Mouse (Mus musculus): ENCODE measurements at regions not wholly inside any gene's neighbourhood (a gene's known extent, or its start where the extent isn't known, plus 50 kb on each side); places are given as distances from the start of the nearest gene placed in this dataset.

GRCm38 (mm10) chr16:78641717-78642116 lies 65.2 kb upstream of the D16Ertd472e start:
- intact Hi-C loops (cut with DNase I) = no loop called here
- H3K9ac ChIP-seq (ENCODE audit: low read depth, low read length) = no peak overlapping the region
- no peaks in the 10 kb centered on the region for H3K27me3 ChIP-seq (ENCODE audit: control insufficient read depth, insufficient read depth, low read length)
- no peaks in the 10 kb centered on the region for H3K4me1 ChIP-seq (ENCODE audit: control insufficient read depth, insufficient read depth, low read length)
- no peak overlapping the region for H3K27ac ChIP-seq
- no peak for DNase-seq
- no peaks in the 10 kb centered on the region for H3K79me2 ChIP-seq (replicated peaks; ENCODE audit: control insufficient read depth, insufficient read depth, low read length)
- H3K36me3 ChIP-seq (ENCODE audit: control insufficient read depth, insufficient read depth, low read length) = no peaks in the 10 kb centered on the region
- TF ChIP-seq CTCF (IDR thresholded peaks at IDR 0.05) = no peak
- H3K4me3 ChIP-seq = no peak overlapping the region
- 81% methylated on average over 5 of the region's 5 CpGs for WGBS

- Histone ChIP-seq H3K27ac (no peak overlapping the region), H3K4me1 (ENCODE audit: control insufficient read depth, insufficient read depth, low read length) (no peaks in the 10 kb centered on the region), H3K9ac (ENCODE audit: low read depth, low read length) (no peak overlapping the region), H3K4me3 (no peak overlapping the region), H3K36me3 (ENCODE audit: control insufficient read depth, insufficient read depth, low read length) (no peaks in the 10 kb centered on the region), H3K79me2 (replicated peaks; ENCODE audit: control insufficient read depth, insufficient read depth, low read length) (no peaks in the 10 kb centered on the region), H3K27me3 (ENCODE audit: control insufficient read depth, insufficient read depth, low read length) (no peaks in the 10 kb centered on the region)
- TF ChIP-seq CTCF (IDR thresholded peaks at IDR 0.05) (no peak), POLR2A (IDR thresholded peaks at IDR 0.05; ENCODE audit: insufficient read depth, low read depth, low read length) (no peak), EP300 (IDR thresholded peaks at IDR 0.05; ENCODE audit: insufficient read depth, low read depth, low read length) (no peak)
- no peak for DNase-seq
- intact Hi-C loops (cut with DNase I) = no loop called here
- WGBS = 82% methylated on average over 3 of the region's 3 CpGs
Observed at GRCm38 (mm10) chr16:78641205-78641604, 64.7 kb upstream of the D16Ertd472e start.

- Histone ChIP-seq H3K36me3 (ENCODE audit: control insufficient read depth, insufficient read depth, low read length) (no peaks in the 10 kb centered on the region), H3K79me2 (replicated peaks; ENCODE audit: control insufficient read depth, insufficient read depth, low read length) (no peaks in the 10 kb centered on the region), H3K27me3 (ENCODE audit: control insufficient read depth, insufficient read depth, low read length) (no peaks in the 10 kb centered on the region), H3K4me1 (ENCODE audit: control insufficient read depth, insufficient read depth, low read length) (no peaks in the 10 kb centered on the region), H3K9ac (ENCODE audit: low read depth, low read length) (no peak overlapping the region), H3K27ac (no peak overlapping the region), H3K4me3 (no peak overlapping the region)
- no peak for DNase-seq
- WGBS = 80% methylated on average over 6 of the region's 6 CpGs
- TF ChIP-seq CTCF (IDR thresholded peaks at IDR 0.05) = no peak
- intact Hi-C loops (cut with DNase I) = loop anchor here (5.0 kb wide), 2 partner anchors 60 to 315 kb away; partner anchors contain the start of gene D16Ertd472e
Observed at GRCm38 (mm10) chr16:78637452-78637851, 60.9 kb upstream of the D16Ertd472e start.

GRCm38 (mm10) chr16:78637015-78637414 lies 60.5 kb upstream of the D16Ertd472e start:
- Histone ChIP-seq H3K79me2 (replicated peaks; ENCODE audit: control insufficient read depth, insufficient read depth, low read length) (no peaks in the 10 kb centered on the region), H3K4me1 (ENCODE audit: control insufficient read depth, insufficient read depth, low read length) (no peaks in the 10 kb centered on the region), H3K36me3 (ENCODE audit: control insufficient read depth, insufficient read depth, low read length) (no peaks in the 10 kb centered on the region), H3K27me3 (ENCODE audit: control insufficient read depth, insufficient read depth, low read length) (no peaks in the 10 kb centered on the region), H3K27ac (no peak overlapping the region), H3K9ac (ENCODE audit: low read depth, low read length) (no peak overlapping the region), H3K4me3 (no peak overlapping the region)
- TF ChIP-seq CTCF (IDR thresholded peaks at IDR 0.05) (peak; percentile 74), POLR2A (IDR thresholded peaks at IDR 0.05; ENCODE audit: insufficient read depth, low read depth, low read length) (no peak), EP300 (IDR thresholded peaks at IDR 0.05; ENCODE audit: insufficient read depth, low read depth, low read length) (no peak)
- intact Hi-C loops (cut with DNase I) = loop anchor here (5.0 kb wide), 2 partner anchors 60 to 315 kb away; partner anchors contain the start of gene D16Ertd472e
- 33% methylated on average over 5 of the region's 5 CpGs for whole genome bisulfite sequencing
- DNase-seq = no peak

GRCm38 (mm10) chr16:78635774-78636173 lies 59.3 kb upstream of the D16Ertd472e start:
- no peak overlapping the region for H3K27ac ChIP-seq
- no peaks in the 10 kb centered on the region for H3K79me2 ChIP-seq (replicated peaks; ENCODE audit: control insufficient read depth, insufficient read depth, low read length)
- 81% methylated on average over 5 of the region's 5 CpGs for WGBS
- no peak for TF ChIP-seq CTCF (IDR thresholded peaks at IDR 0.05)
- no peak for TF ChIP-seq POLR2A (IDR thresholded peaks at IDR 0.05; ENCODE audit: insufficient read depth, low read depth, low read length)
- TF ChIP-seq EP300 (IDR thresholded peaks at IDR 0.05; ENCODE audit: insufficient read depth, low read depth, low read length) = no peak
- intact Hi-C loops (cut with DNase I) = loop anchor here (1.0 to 5.0 kb wide), 3 partner anchors 58 to 317 kb away; partner anchors contain the start of gene D16Ertd472e
- DNase-seq = no peak
- no peak overlapping the region for H3K4me3 ChIP-seq
- no peaks in the 10 kb centered on the region for H3K4me1 ChIP-seq (ENCODE audit: control insufficient read depth, insufficient read depth, low read length)
- no peak overlapping the region for H3K9ac ChIP-seq (ENCODE audit: low read depth, low read length)
- no peaks in the 10 kb centered on the region for H3K27me3 ChIP-seq (ENCODE audit: control insufficient read depth, insufficient read depth, low read length)
- no peaks in the 10 kb centered on the region for H3K36me3 ChIP-seq (ENCODE audit: control insufficient read depth, insufficient read depth, low read length)

- Histone ChIP-seq H3K36me3 (ENCODE audit: control insufficient read depth, insufficient read depth, low read length) (no peaks in the 10 kb centered on the region), H3K9ac (ENCODE audit: low read depth, low read length) (no peak overlapping the region), H3K79me2 (replicated peaks; ENCODE audit: control insufficient read depth, insufficient read depth, low read length) (no peaks in the 10 kb centered on the region), H3K27ac (no peak overlapping the region), H3K4me3 (no peak overlapping the region), H3K4me1 (ENCODE audit: control insufficient read depth, insufficient read depth, low read length) (no peaks in the 10 kb centered on the region), H3K27me3 (ENCODE audit: control insufficient read depth, insufficient read depth, low read length) (no peaks in the 10 kb centered on the region)
- 22% methylated on average over 8 of the region's 8 CpGs for WGBS
- intact Hi-C loops (cut with DNase I) = loop anchor here (1.0 to 5.0 kb wide), 3 partner anchors 58 to 317 kb away; partner anchors contain the start of gene D16Ertd472e
- TF ChIP-seq EP300 (IDR thresholded peaks at IDR 0.05; ENCODE audit: insufficient read depth, low read depth, low read length) (no peak), CTCF (IDR thresholded peaks at IDR 0.05) (peak; percentile 88)
- DNase-seq = peak; percentile 55 to 74
Observed at GRCm38 (mm10) chr16:78635257-78635656, 58.7 kb upstream of the D16Ertd472e start.

All from heart, adult 2 months (tissue).